Mouse (Mus musculus): ENCODE data around the gene Atp8b5. TPM values are rescaled to one million over a fixed set of nuclear protein-coding genes. Genes with fewer than 3 reads are reported as not detected.
A peak's percentile ranks its signal among the peaks of the same experiment; 100 is the strongest.

Gene Atp8b5
- polyA plus RNA-seq, 1 experiment from 2014 or later = 0.57 TPM

GRCm38 (mm10) chr4:43258556-43258955, 8.4 kb upstream of the Atp8b5 start:
- no peak for DNase-seq (ENCODE audit: low spot score)
- Histone ChIP-seq H3K27me3 (ENCODE audit: low read depth, poor library complexity, severe bottlenecking) (no peaks in the 10 kb centered on the region), H3K36me3 (peaks cover 54% of the 10 kb centered on the region), H3K4me1 (peaks cover 9% of the 10 kb centered on the region), H3K9me3 (replicated peaks) (no peaks in the 10 kb centered on the region), H3K4me3 (no peak overlapping the region), H3K27ac (replicated peaks) (0 out of 2 replicates have a peak overlapping the region, but pooled peaks have one; percentile 13)
- WGBS = 93% methylated on average over 4 of the region's 4 CpGs

- peaks cover 50% of the 10 kb centered on the region for H3K36me3 ChIP-seq
These were observed 7.5 kb upstream of the Atp8b5 start for GRCm38 (mm10) chr4:43259435-43259834.

DNA sequence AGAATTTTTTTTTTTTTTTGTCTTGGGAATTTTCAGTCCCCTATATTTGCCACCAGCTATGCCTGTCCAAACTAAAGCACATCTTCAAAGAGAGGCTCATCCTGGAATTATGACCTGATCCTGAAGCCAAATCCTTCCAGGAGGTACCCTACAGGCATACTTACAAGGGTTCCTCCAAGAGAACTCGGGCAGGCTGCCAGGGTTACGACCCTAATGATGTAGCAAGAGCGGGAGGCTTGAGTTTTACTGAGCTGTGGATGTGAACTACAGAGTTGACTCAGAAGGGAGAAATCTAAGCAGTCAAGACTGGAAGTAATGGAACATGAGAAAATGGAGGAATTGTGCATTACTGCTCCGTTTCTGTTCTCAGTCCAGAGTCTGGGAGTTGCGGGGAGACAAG, 6.9 kb upstream of the Atp8b5 start:
- peaks cover 9% of the 10 kb centered on the region for H3K4me1 ChIP-seq

More at GRCm38 (mm10) chr4:43259435-43259834, 7.5 kb upstream of the Atp8b5 start:
- 84% methylated on average over 3 of the region's 3 CpGs for WGBS
- H3K27ac ChIP-seq (replicated peaks) = no peak overlapping the region
- no peaks in the 10 kb centered on the region for H3K27me3 ChIP-seq (ENCODE audit: low read depth, poor library complexity, severe bottlenecking)
- H3K4me1 ChIP-seq = peaks cover 9% of the 10 kb centered on the region
- no peak overlapping the region for H3K4me3 ChIP-seq
- H3K9me3 ChIP-seq (replicated peaks) = no peaks in the 10 kb centered on the region
- no peak for DNase-seq (ENCODE audit: low spot score)

DNA sequence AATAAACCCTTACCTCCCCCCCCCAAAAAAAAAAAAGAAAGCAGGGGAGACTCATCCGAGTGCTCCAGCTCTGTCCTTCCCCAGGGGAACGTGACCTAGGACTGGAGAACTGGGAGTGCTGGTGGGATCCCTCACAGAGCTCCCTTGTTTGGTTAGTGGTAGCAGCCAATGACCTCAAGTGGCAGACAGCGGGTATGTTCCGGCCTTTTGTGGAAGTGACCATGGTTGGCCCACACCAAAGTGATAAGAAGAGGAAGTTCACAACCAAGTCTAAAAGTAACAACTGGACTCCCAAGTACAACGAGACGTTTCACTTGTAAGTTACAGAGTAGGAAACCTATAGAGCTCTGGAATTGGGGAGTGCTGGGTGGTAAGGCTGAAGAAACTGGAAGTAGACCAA, 4.1 kb upstream of the Atp8b5 start:
- Histone ChIP-seq H3K4me3 (no peak overlapping the region), H3K27ac (replicated peaks) (no peak overlapping the region), H3K9me3 (replicated peaks) (no peaks in the 10 kb centered on the region), H3K27me3 (ENCODE audit: low read depth, poor library complexity, severe bottlenecking) (no peaks in the 10 kb centered on the region), H3K4me1 (peaks cover 26% of the 10 kb centered on the region), H3K36me3 (peaks cover 25% of the 10 kb centered on the region)
- no peak for DNase-seq (ENCODE audit: low spot score)
- 92% methylated on average over 6 of the region's 6 CpGs for WGBS

More for the DNA sequence above, 6.9 kb upstream of the Atp8b5 start:
- peaks cover 48% of the 10 kb centered on the region for H3K36me3 ChIP-seq
- no peaks in the 10 kb centered on the region for H3K27me3 ChIP-seq (ENCODE audit: low read depth, poor library complexity, severe bottlenecking)
- no peak for DNase-seq (ENCODE audit: low spot score)
- WGBS = 81% methylated on average over 5 of the region's 5 CpGs
- no peak overlapping the region for H3K4me3 ChIP-seq
- H3K27ac ChIP-seq (replicated peaks) = no peak overlapping the region
- H3K9me3 ChIP-seq (replicated peaks) = no peaks in the 10 kb centered on the region

DNA sequence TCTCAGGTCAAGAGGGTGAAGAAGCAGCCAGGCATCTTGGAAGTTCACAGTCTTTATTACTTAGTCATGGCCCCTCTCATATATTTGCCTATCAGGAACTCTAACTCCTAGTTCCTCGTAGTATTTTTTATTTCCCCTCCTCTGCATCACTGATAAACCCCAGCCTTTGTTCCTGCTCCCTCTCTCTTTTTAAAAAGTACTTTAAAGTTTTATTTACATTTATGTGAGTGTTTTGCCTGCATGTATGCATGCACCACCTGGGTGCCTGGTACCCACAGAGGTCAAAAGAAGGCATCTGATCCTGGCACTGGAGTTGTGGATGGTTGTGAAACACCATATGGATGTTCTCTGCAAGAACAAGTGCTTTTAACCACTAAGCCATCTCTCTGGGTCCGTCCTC, 813 bp upstream of the Atp8b5 start:
- no peak for DNase-seq (ENCODE audit: low spot score)
- 66% methylated on average over 2 of the region's 2 CpGs for WGBS
- H3K27ac ChIP-seq (replicated peaks) = peak overlapping the region; percentile 81

DNA sequence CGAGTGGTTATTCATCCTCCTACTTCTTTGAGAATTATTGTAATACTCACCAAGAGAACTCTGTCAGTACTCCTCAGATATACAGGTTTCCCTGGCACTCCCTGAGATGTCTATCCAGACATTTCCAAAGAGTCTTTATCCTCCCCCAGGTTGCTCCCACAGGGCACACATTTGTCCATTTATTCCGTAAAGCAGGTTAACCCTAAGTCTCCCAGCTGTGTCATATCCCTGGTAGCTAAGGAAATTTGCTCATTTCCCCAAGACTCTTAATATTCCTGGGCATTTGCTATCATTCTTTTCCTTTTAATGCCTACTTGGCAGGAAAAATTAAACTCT, 332 bp downstream of the Atp8b5 start:
- Histone ChIP-seq H3K36me3 (peaks cover 5% of the 10 kb centered on the region; the same call in 1 of the 2 replicates), H3K9me3 (replicated peaks) (no peaks in the 10 kb centered on the region), H3K27me3 (ENCODE audit: low read depth, poor library complexity, severe bottlenecking) (no peaks in the 10 kb centered on the region), H3K4me1 (peaks cover 17% of the 10 kb centered on the region), H3K27ac (replicated peaks) (peak overlapping the region; percentile 81), H3K4me3 (peak overlapping the region; percentile 55)
- no peak for DNase-seq (ENCODE audit: low spot score)
- 24% methylated on average over 2 of the region's 2 CpGs for WGBS

More for the DNA sequence above, 813 bp upstream of the Atp8b5 start:
- Histone ChIP-seq H3K9me3 (replicated peaks) (no peaks in the 10 kb centered on the region), H3K4me3 (peak overlapping the region; percentile 55; the same call in 1 of the 2 replicates), H3K27me3 (ENCODE audit: low read depth, poor library complexity, severe bottlenecking) (no peaks in the 10 kb centered on the region), H3K4me1 (peaks cover 17% of the 10 kb centered on the region), H3K36me3 (peaks cover 5% of the 10 kb centered on the region; the same call in 1 of the 2 replicates)

DNA sequence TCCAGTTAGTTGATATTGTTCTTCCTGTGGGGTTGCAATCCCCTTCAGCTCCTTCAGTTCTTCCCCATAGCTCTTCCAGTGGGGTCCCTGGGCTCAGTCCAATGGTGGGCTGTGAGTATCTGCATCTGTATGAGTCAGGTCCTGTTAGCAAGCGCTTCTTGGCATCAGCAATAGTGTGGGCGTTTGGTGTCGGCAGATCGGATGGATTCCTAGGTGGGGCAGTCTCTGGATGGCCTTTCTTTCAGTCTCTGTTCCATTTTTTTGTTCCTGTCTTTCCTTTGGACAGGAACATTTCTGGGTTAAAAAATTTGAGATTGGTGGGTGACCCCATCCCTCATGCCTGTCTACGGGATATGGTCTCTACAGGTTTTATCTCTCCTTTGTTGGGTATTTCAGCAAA, 18.5 kb downstream of the Atp8b5 start:
- H3K36me3 ChIP-seq = no peaks in the 10 kb centered on the region
- no peaks in the 10 kb centered on the region for H3K27me3 ChIP-seq (ENCODE audit: low read depth, poor library complexity, severe bottlenecking)
- H3K4me1 ChIP-seq = no peaks in the 10 kb centered on the region
- DNase-seq (ENCODE audit: low spot score) = no peak
- no peak overlapping the region for H3K4me3 ChIP-seq
- WGBS = 93% methylated on average over 5 of the region's 5 CpGs
- no peaks in the 10 kb centered on the region for H3K9me3 ChIP-seq (replicated peaks)
- no peak overlapping the region for H3K27ac ChIP-seq (replicated peaks)

DNA sequence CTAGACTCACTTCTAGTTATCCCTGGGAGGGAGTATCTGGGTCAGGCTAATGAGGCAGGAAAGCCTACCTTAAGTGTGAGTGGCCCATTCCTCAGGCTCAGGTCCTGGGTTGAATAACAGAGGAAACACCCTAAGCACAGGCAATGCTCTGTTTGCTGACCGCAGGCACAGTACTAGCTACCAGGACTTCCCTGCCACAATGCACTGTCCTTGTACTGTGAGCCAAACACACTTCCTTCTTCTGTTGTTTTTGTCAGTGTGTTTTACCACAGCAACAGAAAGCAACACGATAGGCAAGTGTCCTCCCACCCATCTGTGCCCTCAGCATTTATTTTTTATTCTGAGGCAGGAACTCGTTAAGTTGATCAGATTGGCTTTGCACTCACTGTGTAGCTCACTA, 20.3 kb downstream of the Atp8b5 start:
- DNase-seq (ENCODE audit: low spot score) = no peak
- Histone ChIP-seq H3K27me3 (ENCODE audit: low read depth, poor library complexity, severe bottlenecking) (no peaks in the 10 kb centered on the region), H3K27ac (replicated peaks) (no peak overlapping the region), H3K36me3 (no peaks in the 10 kb centered on the region), H3K9me3 (replicated peaks) (no peaks in the 10 kb centered on the region), H3K4me3 (no peak overlapping the region), H3K4me1 (no peaks in the 10 kb centered on the region)
- WGBS = 88% methylated on average over 3 of the region's 3 CpGs

DNA sequence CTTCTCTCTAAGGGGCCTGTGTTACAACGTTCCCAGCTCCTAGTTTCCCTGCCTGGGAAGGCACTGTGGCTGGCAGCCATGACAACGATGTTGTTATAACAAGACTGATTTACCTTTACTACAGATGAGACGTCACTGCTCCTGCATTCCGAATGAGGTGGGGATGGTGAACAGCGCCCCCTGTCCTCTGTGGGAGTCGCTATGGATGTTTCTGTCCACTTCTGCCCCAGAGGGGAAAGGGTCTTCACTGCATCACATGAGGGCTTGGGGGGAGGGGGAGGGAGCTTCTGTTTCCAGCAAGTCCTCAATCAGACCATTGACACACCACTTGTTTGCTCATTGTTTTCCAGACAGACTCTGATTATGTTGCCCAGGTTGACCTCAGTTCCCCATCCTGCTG, 27.0 kb downstream of the Atp8b5 start:
- Histone ChIP-seq H3K27ac (replicated peaks) (no peak overlapping the region), H3K9me3 (replicated peaks) (no peaks in the 10 kb centered on the region; the same call in 1 of the 2 replicates), H3K4me1 (peaks cover 12% of the 10 kb centered on the region), H3K36me3 (no peaks in the 10 kb centered on the region), H3K27me3 (ENCODE audit: low read depth, poor library complexity, severe bottlenecking) (no peaks in the 10 kb centered on the region), H3K4me3 (no peak overlapping the region)
- peak; percentile 14 for DNase-seq (ENCODE audit: low spot score)
- WGBS = 50% methylated on average over 6 of the region's 6 CpGs

DNA sequence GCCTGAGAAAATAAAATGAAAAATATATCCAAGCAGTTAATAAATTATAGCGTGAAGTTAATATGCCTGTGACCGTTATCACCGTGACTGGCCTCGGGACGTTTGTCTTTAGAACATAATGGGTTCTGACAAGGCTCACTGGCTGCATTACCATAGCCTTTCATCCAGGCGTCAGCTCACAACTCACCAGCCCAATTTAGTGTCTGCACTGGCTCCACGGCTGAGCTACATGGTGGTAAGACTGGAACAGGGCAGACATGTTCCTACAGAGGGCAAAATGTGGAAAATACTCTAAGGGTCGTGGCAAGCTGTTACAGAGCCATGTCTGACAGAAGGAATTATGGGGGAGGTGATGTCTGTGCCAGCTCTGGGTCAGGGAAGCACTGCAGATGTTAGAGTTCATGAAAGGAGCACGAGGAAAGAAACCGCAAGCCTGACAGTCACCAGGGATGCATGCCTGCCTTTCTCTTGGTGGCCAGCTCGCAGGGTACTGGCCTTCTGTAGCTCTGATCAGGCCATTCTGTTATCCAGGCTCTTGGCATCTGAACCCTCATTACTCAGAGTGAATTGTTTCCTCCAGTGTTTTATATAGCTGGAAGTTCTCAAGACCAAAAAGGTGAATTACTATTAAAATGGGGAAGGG, 42.9 kb downstream of the Atp8b5 start:
- WGBS = 56% methylated on average over 11 of the region's 11 CpGs
- H3K27ac ChIP-seq (replicated peaks) = peak overlapping the region; percentile 74
- DNase-seq (ENCODE audit: low spot score) = peak; percentile 48

DNA sequence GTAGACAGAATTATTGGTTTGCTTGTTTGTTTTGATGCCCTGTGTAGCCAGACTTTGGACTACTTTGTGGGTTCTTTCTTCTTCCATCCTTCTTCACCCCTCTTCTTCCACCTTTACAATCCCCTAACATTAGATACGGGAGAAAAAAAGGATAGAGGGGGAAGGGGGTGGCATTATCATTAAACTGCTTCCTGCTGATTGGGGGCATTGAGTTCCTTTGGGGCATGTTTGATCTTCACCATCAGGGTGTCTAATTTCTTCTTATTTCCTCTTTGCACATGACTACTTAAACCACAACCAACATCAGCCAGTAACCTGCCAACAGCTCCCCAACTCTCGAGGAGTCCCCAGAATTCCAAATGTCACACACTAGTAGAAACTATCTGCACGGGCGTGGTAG, 54.6 kb downstream of the Atp8b5 start:
- no peak overlapping the region for H3K4me3 ChIP-seq
- H3K4me1 ChIP-seq = no peaks in the 10 kb centered on the region
- no peaks in the 10 kb centered on the region; the same call in 1 of the 2 replicates for H3K9me3 ChIP-seq (replicated peaks)
- DNase-seq (ENCODE audit: low spot score) = no peak
- H3K36me3 ChIP-seq = no peaks in the 10 kb centered on the region
- WGBS = 86% methylated on average over 4 of the region's 4 CpGs
- no peak overlapping the region for H3K27ac ChIP-seq (replicated peaks)
- no peaks in the 10 kb centered on the region for H3K27me3 ChIP-seq (ENCODE audit: low read depth, poor library complexity, severe bottlenecking)

More for the DNA sequence above, 42.9 kb downstream of the Atp8b5 start:
- Histone ChIP-seq H3K4me3 (0 out of 2 replicates have a peak overlapping the region, but pooled peaks have one; percentile 8), H3K27me3 (ENCODE audit: low read depth, poor library complexity, severe bottlenecking) (no peaks in the 10 kb centered on the region), H3K4me1 (peaks cover 19% of the 10 kb centered on the region), H3K9me3 (replicated peaks) (no peaks in the 10 kb centered on the region), H3K36me3 (no peaks in the 10 kb centered on the region)

DNA sequence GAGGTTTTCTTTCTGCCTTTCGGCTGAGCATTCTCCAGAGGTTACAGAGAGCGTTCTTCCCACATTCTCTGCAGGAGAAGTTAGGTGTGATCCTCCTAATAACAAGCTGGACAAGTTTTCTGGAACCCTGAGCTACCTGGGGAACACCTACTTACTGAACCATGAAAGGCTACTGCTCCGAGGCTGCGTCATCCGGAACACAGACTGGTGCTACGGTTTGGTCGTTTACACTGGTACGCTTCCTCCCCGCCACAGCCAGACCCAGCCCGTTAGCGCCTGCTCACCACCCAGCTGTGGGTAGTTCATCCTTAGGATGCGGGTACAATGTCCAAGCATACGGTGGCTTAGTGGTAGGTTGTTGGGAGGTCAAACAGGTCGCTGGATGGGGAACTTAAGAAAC, 55.4 kb downstream of the Atp8b5 start:
- Histone ChIP-seq H3K4me3 (no peak overlapping the region), H3K27me3 (ENCODE audit: low read depth, poor library complexity, severe bottlenecking) (no peaks in the 10 kb centered on the region), H3K9me3 (replicated peaks) (no peaks in the 10 kb centered on the region; the same call in 1 of the 2 replicates), H3K36me3 (no peaks in the 10 kb centered on the region), H3K27ac (replicated peaks) (no peak overlapping the region), H3K4me1 (no peaks in the 10 kb centered on the region)
- DNase-seq (ENCODE audit: low spot score) = no peak
- 89% methylated on average over 14 of the region's 14 CpGs for WGBS

GRCm38 (mm10) chr4:43327118-43327517, 60.2 kb downstream of the Atp8b5 start:
- no peaks in the 10 kb centered on the region for H3K27me3 ChIP-seq (ENCODE audit: low read depth, poor library complexity, severe bottlenecking)
- no peaks in the 10 kb centered on the region for H3K4me1 ChIP-seq
- no peaks in the 10 kb centered on the region; the same call in 1 of the 2 replicates for H3K9me3 ChIP-seq (replicated peaks)
- no peaks in the 10 kb centered on the region for H3K36me3 ChIP-seq
- 95% methylated on average over 2 of the region's 2 CpGs for WGBS
- no peak overlapping the region for H3K27ac ChIP-seq (replicated peaks)
- no peak for DNase-seq (ENCODE audit: low spot score)
- no peak overlapping the region for H3K4me3 ChIP-seq
